Mouse (Mus musculus) limb, embryonic 13.5 days (tissue): Measurements from ENCODE around the gene Slc38a6. TPM values are rescaled to one million over a fixed set of nuclear protein-coding genes. Genes with fewer than 3 reads are reported as not detected.

Source experiments
- ATAC-seq: fragments of 200-750 bp; cut with Nextera tagmentation; 2 replicates; pipeline ENCODE4 v1.8.0; 2017; ENCODE audit warnings: low read depth, moderate number of reproducible peaks, moderate TSS enrichment; ENCODE audit not compliant: low FRiP score
- H3K27ac ChIP-seq: fragments of 300-500 bp; sonication (generic); 2 replicates; pipeline ENCODE4 v1.5.1; 2015; ENCODE audit warnings: inconsistent platforms, mild to moderate bottlenecking, moderate library complexity
- H3K27me3 ChIP-seq: fragments of 300-500 bp; sonication (generic); 2 replicates; pipeline ENCODE4 v1.6.1; 2015; ENCODE audit warnings: mild to moderate bottlenecking, inconsistent platforms
- H3K36me3 ChIP-seq: fragments of 300-500 bp; sonication (generic); 2 replicates; pipeline ENCODE4 v1.6.1; 2015; ENCODE audit warnings: inconsistent platforms, mild to moderate bottlenecking, moderate library complexity
- H3K4me1 ChIP-seq: fragments of 300-500 bp; sonication (generic); 2 replicates; pipeline ENCODE4 v1.6.1; 2015; ENCODE audit warnings: inconsistent platforms
- H3K4me2 ChIP-seq: fragments of 300-500 bp; sonication (generic); replicated peaks from 2 replicates; pipeline ENCODE4 v1.6.1; 2015; ENCODE audit warnings: inconsistent platforms, mild to moderate bottlenecking, moderate library complexity
- H3K4me3 ChIP-seq: fragments of 300-500 bp; sonication (generic); 2 replicates; pipeline ENCODE4 v1.5.1; 2015; ENCODE audit warnings: moderate library complexity, mild to moderate bottlenecking, inconsistent platforms
- H3K9ac ChIP-seq: fragments of 300-500 bp; sonication (generic); 2 replicates; pipeline ENCODE4 v1.6.1; 2015; ENCODE audit warnings: mild to moderate bottlenecking, inconsistent platforms
- H3K9me3 ChIP-seq: fragments of 300-500 bp; sonication (generic); 2 replicates; pipeline ENCODE4 v1.6.1; 2016; ENCODE audit warnings: inconsistent platforms
- whole genome bisulfite sequencing: fragments of 180-500 bp; shearing (Covaris S2); methylation state at CpG from one replicate; pipeline ENCODE4 v1.1.7; 2015; 5-methylcytosine and 5-hydroxymethylcytosine counted together
- polyA plus RNA-seq: library from polyadenylated mRNA; unstranded; fragments of >200 nt; fragmentation: Nextera tagmentation; extraction: Ambion mirVana; gene quantifications from 2 replicates; pipeline ENCODE4 v1.2.1, GENCODE M21; 2015

The Slc38a6 gene
- polyA plus RNA-seq, 1 experiment from 2014 or later: 11.0 TPM

DNA sequence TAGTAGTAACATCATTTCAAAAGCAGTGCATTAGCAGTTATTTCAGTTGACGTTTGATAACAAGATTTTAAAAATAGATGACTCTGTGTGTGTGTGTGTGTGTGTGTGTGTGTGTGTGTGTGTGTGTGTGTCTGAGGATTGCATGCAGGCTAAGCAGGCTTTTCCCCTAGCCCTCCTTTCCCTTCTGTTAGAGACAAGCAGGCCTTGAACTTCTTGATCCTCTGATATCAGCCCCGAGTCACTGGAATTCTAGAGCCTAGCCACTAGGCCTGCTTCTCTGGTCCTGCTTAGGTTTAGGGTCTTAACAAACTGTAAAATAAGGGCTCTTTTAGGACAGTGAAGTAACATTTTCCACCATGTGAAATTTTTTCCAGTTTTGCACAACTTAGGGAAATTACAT lies 38.6 kb downstream of the Slc38a6 start:
- Histone ChIP-seq H3K4me1 (peaks cover 46% of the 10 kb centered on the region), H3K36me3 (no peaks in the 10 kb centered on the region), H3K4me2 (no peak overlapping the region), H3K9ac (no peak overlapping the region), H3K4me3 (no peak overlapping the region), H3K27me3 (peaks cover 13% of the 10 kb centered on the region), H3K27ac (no peak overlapping the region), H3K9me3 (no peaks in the 10 kb centered on the region)
- 69% methylated on average over 2 of the region's 2 CpGs for WGBS
- ATAC-seq: no peak

DNA sequence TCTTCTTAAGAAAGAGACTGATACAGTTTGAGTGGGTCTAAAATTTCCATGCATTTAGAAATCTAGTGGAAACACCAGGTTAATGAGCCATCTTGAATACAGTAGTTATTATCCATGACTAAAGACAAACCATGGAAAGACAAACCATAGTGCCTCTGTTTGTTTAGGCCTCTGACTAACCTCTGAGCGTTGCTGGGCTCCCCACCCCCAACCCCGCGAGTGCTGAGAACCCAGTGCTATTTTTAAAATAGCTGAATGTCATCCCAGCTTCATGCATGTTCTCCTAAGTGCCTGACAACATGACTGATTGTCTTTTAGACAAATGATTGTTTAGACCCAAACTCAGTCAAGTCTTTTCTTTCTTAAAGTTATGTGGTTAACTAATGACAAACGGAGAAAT lies 39.0 kb downstream of the Slc38a6 start:
- Histone ChIP-seq H3K9me3 (no peaks in the 10 kb centered on the region), H3K27ac (no peak overlapping the region), H3K4me1 (peaks cover 46% of the 10 kb centered on the region), H3K27me3 (peaks cover 15% of the 10 kb centered on the region), H3K9ac (no peak overlapping the region), H3K4me2 (no peak overlapping the region), H3K4me3 (no peak overlapping the region), H3K36me3 (no peaks in the 10 kb centered on the region)
- no peak for ATAC-seq
- WGBS: 59% methylated on average over 4 of the region's 4 CpGs

DNA sequence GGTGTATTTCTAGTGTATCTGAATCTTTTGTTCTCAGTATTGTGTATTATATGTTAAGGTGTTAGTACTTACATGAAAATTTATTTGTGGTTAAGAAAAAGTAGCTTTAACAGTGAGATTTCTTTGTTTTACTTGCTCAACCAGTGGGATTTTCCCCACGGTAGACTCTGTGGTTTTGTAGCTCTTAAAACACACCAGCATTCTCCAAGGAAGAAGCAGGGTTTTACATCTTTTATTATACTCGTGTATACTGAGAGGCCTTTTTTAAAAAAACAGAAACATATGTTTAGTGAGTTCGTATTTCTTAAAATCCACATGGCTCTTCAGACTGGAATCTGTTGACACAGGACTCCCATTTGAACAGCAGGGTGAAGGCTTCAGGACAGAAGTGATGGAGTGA lies 40.8 kb downstream of the Slc38a6 start:
- Histone ChIP-seq H3K27me3 (peaks cover 11% of the 10 kb centered on the region), H3K4me2 (no peak overlapping the region), H3K4me1 (peaks cover 48% of the 10 kb centered on the region), H3K36me3 (peaks cover 3% of the 10 kb centered on the region; the same call in 1 of the 2 replicates), H3K9me3 (no peaks in the 10 kb centered on the region), H3K9ac (no peak overlapping the region), H3K4me3 (no peak overlapping the region), H3K27ac (0 out of 2 replicates have a peak overlapping the region, but pooled peaks have one; percentile 10)
- 15% methylated on average over 3 of the region's 3 CpGs for whole genome bisulfite sequencing
- ATAC-seq: no peak

DNA sequence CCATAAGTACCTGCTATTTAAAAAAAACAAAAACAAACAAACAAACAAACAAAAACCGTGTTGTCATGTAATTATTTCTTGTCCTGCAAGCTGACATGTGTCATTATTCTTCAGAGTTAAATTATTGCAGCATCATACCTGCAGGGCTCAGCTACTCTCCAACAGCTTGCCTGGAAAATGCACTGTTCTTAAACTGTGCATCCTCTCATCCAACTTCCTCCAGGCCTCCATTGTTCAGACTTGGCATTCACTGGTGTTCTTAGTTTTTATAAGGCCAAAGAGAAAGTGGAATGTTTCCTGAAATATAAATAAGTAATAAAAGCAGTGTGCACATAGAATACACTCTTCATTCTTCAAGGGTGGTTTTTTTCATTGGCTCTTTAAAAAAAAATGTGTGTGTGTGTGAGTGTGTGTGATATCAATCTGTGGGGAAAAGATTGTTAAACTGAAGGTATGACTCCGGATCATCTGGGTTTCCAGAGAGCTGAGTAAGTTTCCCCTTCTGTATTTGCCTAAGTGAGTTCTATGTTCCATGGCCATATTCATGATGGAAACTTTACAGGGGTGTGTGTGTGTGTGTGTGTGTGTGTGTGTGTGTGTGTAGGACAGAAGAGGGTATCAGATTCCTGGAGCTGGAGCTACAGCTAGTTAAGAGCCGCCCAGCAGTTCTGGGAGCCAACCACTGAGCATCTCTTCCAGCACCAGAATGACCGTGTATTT lies 42.0 kb downstream of the Slc38a6 start:
- no peak overlapping the region for H3K27ac ChIP-seq

DNA sequence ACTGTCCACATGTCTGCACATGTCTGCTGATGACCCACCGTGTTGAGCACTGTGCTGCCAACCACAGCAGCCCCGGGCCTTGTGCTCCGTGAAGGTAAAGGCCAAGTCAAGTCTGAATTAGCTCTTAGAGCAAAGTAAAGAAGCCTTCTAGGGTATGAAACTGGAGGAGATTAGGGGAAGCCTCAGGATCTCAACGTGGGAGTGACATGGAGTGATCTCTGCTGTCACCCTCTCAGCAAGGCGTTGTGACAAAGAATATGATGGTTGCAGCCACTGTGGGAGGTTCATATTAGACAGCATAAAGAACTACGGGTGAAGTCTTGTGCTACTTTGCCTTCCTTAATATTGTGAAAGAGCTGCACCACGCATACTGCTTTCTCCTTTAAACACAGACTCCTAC lies 43.7 kb downstream of the Slc38a6 start:
- Histone ChIP-seq H3K4me2 (no peak overlapping the region), H3K4me3 (no peak overlapping the region), H3K27ac (no peak overlapping the region), H3K36me3 (peaks cover 3% of the 10 kb centered on the region; the same call in 1 of the 2 replicates), H3K4me1 (peaks cover 51% of the 10 kb centered on the region), H3K9me3 (no peaks in the 10 kb centered on the region), H3K9ac (no peak overlapping the region), H3K27me3 (peaks cover 11% of the 10 kb centered on the region)
- WGBS: 85% methylated on average over 7 of the region's 7 CpGs
- ATAC-seq: no peak

More for the DNA sequence above, 42.0 kb downstream of the Slc38a6 start:
- ATAC-seq: 0 out of 2 replicates have a peak, but pooled peaks have one; percentile 35
- Histone ChIP-seq H3K4me3 (no peak overlapping the region), H3K9me3 (no peaks in the 10 kb centered on the region), H3K9ac (no peak overlapping the region), H3K4me1 (peaks cover 50% of the 10 kb centered on the region), H3K4me2 (no peak overlapping the region), H3K36me3 (peaks cover 3% of the 10 kb centered on the region; the same call in 1 of the 2 replicates), H3K27me3 (peaks cover 7% of the 10 kb centered on the region)
- 68% methylated on average over 4 of the region's 4 CpGs for WGBS

DNA sequence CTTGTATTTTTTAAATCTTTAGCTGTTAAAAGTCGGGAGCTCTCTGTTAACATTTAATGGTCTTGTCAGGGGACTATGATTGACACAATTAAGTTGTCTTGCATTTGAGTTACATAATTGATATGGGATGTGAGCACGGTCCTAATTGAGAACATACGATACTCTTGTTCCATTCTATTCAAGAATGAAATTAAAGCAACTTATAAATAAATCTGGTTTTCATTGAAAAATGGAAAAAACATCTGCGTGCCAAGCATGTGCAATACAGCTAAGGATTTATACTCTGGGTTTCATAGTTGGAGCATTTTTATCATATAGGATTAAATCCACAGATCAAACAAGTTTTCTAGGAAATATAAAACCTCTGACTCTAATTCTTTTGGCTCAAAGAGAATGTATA lies 46.1 kb downstream of the Slc38a6 start:
- H3K9ac ChIP-seq: no peak overlapping the region
- peak; percentile 22; the same call in 1 of the 2 replicates for ATAC-seq
- H3K27ac ChIP-seq: no peak overlapping the region
- H3K27me3 ChIP-seq: peaks cover 11% of the 10 kb centered on the region
- H3K4me3 ChIP-seq: no peak overlapping the region
- no peaks in the 10 kb centered on the region for H3K9me3 ChIP-seq
- no peak overlapping the region for H3K4me2 ChIP-seq
- peaks cover 3% of the 10 kb centered on the region; the same call in 1 of the 2 replicates for H3K36me3 ChIP-seq
- 20% methylated on average over 4 of the region's 4 CpGs for WGBS
- H3K4me1 ChIP-seq: peaks cover 39% of the 10 kb centered on the region

DNA sequence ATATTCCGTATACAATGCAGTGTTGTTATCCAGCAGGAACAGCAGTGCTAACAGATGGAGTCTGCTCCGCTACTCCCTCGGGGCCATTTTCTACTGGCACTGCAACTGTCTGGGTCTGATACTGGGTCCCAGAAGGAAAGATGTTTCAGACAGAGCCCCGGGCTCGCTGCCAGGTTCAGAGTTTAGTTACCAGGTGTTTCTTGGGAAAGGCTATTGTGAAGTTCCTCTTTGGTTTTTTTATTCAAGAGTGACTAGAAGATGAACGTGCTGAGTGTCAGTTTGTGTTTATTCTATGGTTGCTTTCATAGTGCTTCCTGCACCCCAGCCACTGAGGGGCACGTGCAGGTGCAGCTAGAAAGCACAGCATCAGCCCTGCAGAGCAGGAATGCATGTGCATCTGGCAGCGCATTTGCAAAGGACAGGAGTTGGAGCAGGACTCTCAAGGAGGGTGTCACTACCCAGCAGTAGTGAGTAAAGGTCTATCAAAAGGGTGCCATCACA lies 47.5 kb downstream of the Slc38a6 start:
- H3K36me3 ChIP-seq: peaks cover 3% of the 10 kb centered on the region; the same call in 1 of the 2 replicates
- ATAC-seq: no peak
- no peaks in the 10 kb centered on the region for H3K9me3 ChIP-seq
- no peak overlapping the region for H3K4me3 ChIP-seq
- peaks cover 11% of the 10 kb centered on the region for H3K27me3 ChIP-seq
- WGBS: 41% methylated on average over 8 of the region's 8 CpGs
- H3K4me1 ChIP-seq: peaks cover 30% of the 10 kb centered on the region
- no peak overlapping the region for H3K9ac ChIP-seq
- H3K27ac ChIP-seq: peak overlapping the region; percentile 44; the same call in 1 of the 2 replicates
- peak overlapping the region; percentile 9; the same call in 1 of the 2 replicates for H3K4me2 ChIP-seq

DNA sequence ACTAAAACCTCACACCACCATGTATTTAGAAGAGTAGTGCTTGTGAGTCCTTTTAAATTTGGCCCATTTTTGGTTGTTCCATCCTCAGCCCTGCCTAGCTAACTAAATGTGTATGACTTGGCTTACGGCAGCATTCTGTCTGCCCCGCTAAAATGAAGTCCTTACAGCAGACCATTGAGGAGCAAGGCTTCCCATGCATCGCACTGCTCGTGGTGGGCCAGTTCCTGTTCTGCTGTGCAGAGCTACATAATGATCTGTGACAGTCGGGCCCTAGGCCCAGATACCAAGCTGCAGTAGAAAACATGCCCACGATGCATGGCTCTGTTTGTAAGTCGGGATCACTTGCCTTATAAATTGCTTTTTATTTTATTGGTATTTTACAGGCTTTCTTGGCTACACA lies 50.5 kb downstream of the Slc38a6 start:
- Histone ChIP-seq H3K4me3 (no peak overlapping the region), H3K36me3 (no peaks in the 10 kb centered on the region), H3K9me3 (no peaks in the 10 kb centered on the region), H3K4me1 (peaks cover 46% of the 10 kb centered on the region), H3K27ac (0 out of 2 replicates have a peak overlapping the region, but pooled peaks have one; percentile 28), H3K27me3 (peaks cover 9% of the 10 kb centered on the region; the same call in 1 of the 2 replicates), H3K4me2 (no peak overlapping the region), H3K9ac (no peak overlapping the region)
- ATAC-seq: no peak
- WGBS: 44% methylated on average over 7 of the region's 7 CpGs

DNA sequence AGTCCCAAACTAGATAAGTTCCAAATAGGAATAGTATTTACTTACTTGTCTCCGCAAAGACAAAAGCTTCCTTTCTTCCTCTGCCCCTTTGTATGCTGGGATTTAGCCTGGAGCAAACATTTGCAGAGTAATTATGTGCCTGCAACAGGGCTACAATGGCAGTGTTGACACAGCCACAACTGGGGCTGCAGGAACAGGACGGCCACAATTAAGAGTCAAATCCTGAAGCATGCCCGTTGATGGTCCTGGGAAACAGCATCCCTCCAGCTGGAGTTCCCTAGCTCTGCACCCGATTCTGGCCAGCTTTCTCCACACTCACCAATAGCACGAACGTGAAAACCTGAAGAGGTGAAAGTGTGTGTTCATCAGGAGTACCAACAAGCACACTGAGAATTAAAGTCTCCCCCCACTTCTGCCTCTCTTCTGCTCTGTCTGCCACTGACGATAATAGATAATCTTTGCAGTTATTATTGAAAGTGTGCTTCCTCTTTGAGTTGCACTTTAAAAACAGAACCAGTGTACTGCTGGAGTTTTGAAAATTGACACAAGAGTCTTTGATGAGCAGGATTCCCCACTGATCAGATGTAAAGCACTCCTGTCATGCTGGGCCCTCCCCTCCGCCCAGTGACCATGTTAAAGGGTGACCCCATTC lies 54.2 kb downstream of the Slc38a6 start:
- Histone ChIP-seq H3K36me3 (peaks cover 7% of the 10 kb centered on the region), H3K4me3 (no peak overlapping the region), H3K27me3 (peaks cover 21% of the 10 kb centered on the region), H3K27ac (peak overlapping the region; percentile 22; the same call in 1 of the 2 replicates), H3K4me1 (peaks cover 38% of the 10 kb centered on the region), H3K9me3 (no peaks in the 10 kb centered on the region), H3K4me2 (no peak overlapping the region), H3K9ac (no peak overlapping the region)
- WGBS: 16% methylated on average over 8 of the region's 8 CpGs
- no peak for ATAC-seq

DNA sequence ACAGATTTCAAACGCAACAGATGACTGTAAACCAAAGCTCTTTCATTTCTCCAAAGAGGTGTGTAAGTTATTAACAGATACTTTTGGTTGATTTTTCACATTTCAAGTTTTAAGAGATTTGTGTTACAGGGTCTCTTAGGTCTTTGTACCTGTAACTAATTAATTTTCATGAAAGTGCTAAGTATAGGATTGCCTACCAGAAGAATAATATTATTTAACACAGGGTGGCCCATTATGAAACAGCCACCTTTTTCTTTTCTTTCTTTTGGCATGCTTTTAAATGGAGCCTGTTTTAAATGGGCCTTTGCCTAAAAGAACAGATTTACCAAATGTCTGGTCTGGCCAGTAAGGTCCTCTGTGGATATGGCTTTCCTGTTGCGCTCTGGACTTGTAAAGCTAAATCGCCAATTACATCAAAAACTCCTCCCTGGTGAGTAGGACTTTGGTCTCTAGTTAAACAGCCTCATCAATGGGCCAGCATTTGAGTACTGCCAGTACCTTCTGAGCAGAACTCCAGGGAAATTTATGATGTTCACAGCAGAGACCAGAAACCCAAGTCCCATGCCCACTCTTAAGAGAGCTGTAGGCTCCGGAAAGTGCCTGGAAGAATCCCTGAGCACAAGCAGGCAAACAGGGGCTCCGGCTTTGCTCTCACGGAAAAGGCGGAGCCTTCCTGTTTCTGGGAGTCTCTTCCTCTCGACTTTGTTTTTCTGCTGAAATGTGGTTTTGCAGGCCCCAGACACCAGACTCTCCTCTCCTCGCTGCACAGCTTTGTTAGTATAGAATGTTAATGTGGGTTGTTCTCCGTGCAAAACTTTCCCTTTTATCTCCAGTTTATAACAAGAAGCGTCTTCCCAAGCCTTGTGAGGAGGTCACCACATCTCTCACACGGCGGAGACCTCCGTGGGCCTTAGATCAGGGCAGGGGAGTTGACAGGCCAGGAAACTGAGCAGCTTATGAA lies 55.4 kb downstream of the Slc38a6 start:
- H3K36me3 ChIP-seq: peaks cover 7% of the 10 kb centered on the region
- peaks cover 28% of the 10 kb centered on the region for H3K27me3 ChIP-seq
- peaks cover 36% of the 10 kb centered on the region for H3K4me1 ChIP-seq
- no peaks in the 10 kb centered on the region for H3K9me3 ChIP-seq
- no peak overlapping the region for H3K4me3 ChIP-seq
- WGBS: 21% methylated on average over 14 of the region's 14 CpGs
- H3K9ac ChIP-seq: peak overlapping the region; percentile 27; the same call in 1 of the 2 replicates
- peak; percentile 67 for ATAC-seq
- peak overlapping the region; percentile 23; the same call in 1 of the 2 replicates for H3K4me2 ChIP-seq
- peak overlapping the region; percentile 84 for H3K27ac ChIP-seq

DNA sequence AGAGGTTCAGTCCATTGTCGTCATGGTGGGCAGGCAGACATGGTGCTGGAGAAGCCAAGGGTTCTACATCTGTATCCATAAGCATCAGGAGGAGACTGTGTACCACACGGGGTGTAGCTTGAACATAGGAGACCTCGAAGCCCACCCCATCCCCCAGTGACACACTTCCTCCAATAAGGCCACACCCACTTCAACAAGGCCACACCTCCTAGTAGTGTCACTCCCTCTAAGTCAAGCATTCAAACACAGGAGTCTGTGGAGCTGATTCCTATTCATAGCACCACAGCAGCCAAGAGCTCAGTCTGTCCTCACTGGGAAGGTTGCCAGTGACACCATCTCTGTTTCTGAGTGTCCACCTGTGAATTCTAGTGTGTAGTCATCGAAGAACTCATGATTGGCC lies 57.7 kb downstream of the Slc38a6 start:
- WGBS: 98% methylated on average over 4 of the region's 4 CpGs
- ATAC-seq: no peak
- H3K36me3 ChIP-seq: peaks cover 7% of the 10 kb centered on the region
- peaks cover 37% of the 10 kb centered on the region for H3K27me3 ChIP-seq
- no peak overlapping the region for H3K27ac ChIP-seq
- peaks cover 24% of the 10 kb centered on the region for H3K4me1 ChIP-seq
- H3K4me2 ChIP-seq: no peak overlapping the region
- no peak overlapping the region for H3K9ac ChIP-seq
- no peak overlapping the region for H3K4me3 ChIP-seq
- no peaks in the 10 kb centered on the region for H3K9me3 ChIP-seq
